Mouse (Mus musculus): Measurements from ENCODE around the gene Card11.

GRCm38 (mm10) chr5:140872532-140873038 lies 127.8 kb downstream of the Card11 start:
- TF ChIP-seq POLR2A (IDR thresholded peaks at IDR 0.05; ENCODE audit: extremely low read depth, insufficient read depth, low read length) = no peak
- TF ChIP-seq CTCF (IDR thresholded peaks at IDR 0.05; ENCODE audit: extremely low read depth, insufficient read depth, low read length) = no peak
